Mouse (Mus musculus): Measurements from ENCODE around the gene Hist1h2bm.
"Not testable (repeated sequence)": the region's sequence is repeated elsewhere in the genome, so short reads cannot be mapped to it uniquely, and the experiment has no call there.

Hist1h2bm gene

GRCm38 (mm10) chr13:21752356-21752755 lies 30.5 kb downstream of the Hist1h2bm start:
- no peak for TF ChIP-seq GATA4 (IDR thresholded peaks at IDR 0.05; ENCODE audit: insufficient replicate concordance, low read length)

GRCm38 (mm10) chr13:21753051-21753523 lies 31.2 kb downstream of the Hist1h2bm start:
- no peak for TF ChIP-seq GATA4 (IDR thresholded peaks at IDR 0.05; ENCODE audit: insufficient replicate concordance, low read length)

GRCm38 (mm10) chr13:21753524-21754285 lies 31.9 kb downstream of the Hist1h2bm start, which contains the start of the genes Hist1h2ak and Hist1h2bn:
Hist1h2ak (minus strand) TSS chr13:21753827.
Hist1h2bn (plus strand) TSS chr13:21754123.
- not testable (repeated sequence) for TF ChIP-seq GATA4 (IDR thresholded peaks at IDR 0.05; ENCODE audit: insufficient replicate concordance, low read length)

- TF ChIP-seq GATA4 (IDR thresholded peaks at IDR 0.05; ENCODE audit: insufficient replicate concordance, low read length), result no peak
Observed at GRCm38 (mm10) chr13:21755707-21756106, 33.9 kb downstream of the Hist1h2bm start.

All from liver, adult (tissue).